Mouse (Mus musculus) heart, adult 8-10 months (tissue): Measurements from ENCODE around the gene Tacc2. TPM values are rescaled to one million over a fixed set of nuclear protein-coding genes. Genes with fewer than 3 reads are reported as not detected.

ENCODE experiments used
- total RNA-seq, 4 experiments: library from RNA; stranded (reverse); gene quantifications; 2 replicates each; pipeline ENCODE4 v1.2.4; 2022

The Tacc2 gene
- total RNA-seq, 4 experiments from 2014 or later = 403 to 491 (median 419) TPM

Other genes starting within 250 kb of the Tacc2 start
- 10 to 100 TPM; 31.2 to 46.0 (median 36.4) TPM for gene Ate1, start 57.1 kb upstream of the Tacc2 start, total RNA-seq
- gene Nsmce4a, start 4.3 kb upstream of the Tacc2 start, total RNA-seq = 10 to 100 TPM; 38.8 to 51.0 (median 43.0) TPM
- gene Btbd16, start 196.6 kb downstream of the Tacc2 start, total RNA-seq = not detected